Mouse (Mus musculus): ENCODE measurements around the gene Camkmt.

The Camkmt gene

GRCm38 (mm10) chr17:85372523-85372922 is 282.2 kb downstream of the Camkmt start:
- no peak for DNase-seq (ENCODE audit: low spot score)

GRCm38 (mm10) chr17:85374100-85374833 is 283.9 kb downstream of the Camkmt start:
- DNase-seq (ENCODE audit: low spot score) = no peak

GRCm38 (mm10) chr17:85374834-85375176 is 284.5 kb downstream of the Camkmt start:
- no peak for DNase-seq (ENCODE audit: low spot score)

- no peak for DNase-seq (ENCODE audit: low spot score)
Observed at GRCm38 (mm10) chr17:85375523-85375922, 285.2 kb downstream of the Camkmt start.

GRCm38 (mm10) chr17:85377496-85377895 is 287.1 kb downstream of the Camkmt start:
- DNase-seq (ENCODE audit: low spot score) = no peak

GRCm38 (mm10) chr17:85379101-85379500 is 288.7 kb downstream of the Camkmt start:
- no peak for DNase-seq (ENCODE audit: low spot score)

GRCm38 (mm10) chr17:85381578-85382223 is 291.3 kb downstream of the Camkmt start:
- no peak for DNase-seq (ENCODE audit: low spot score)

- DNase-seq (ENCODE audit: low spot score) = no peak
Observed at GRCm38 (mm10) chr17:85382344-85382743, 292.0 kb downstream of the Camkmt start.

GRCm38 (mm10) chr17:85382906-85383305 is 292.6 kb downstream of the Camkmt start:
- no peak for DNase-seq (ENCODE audit: low spot score)

- DNase-seq (ENCODE audit: low spot score) = no peak
Observed at GRCm38 (mm10) chr17:85393091-85393890, 302.9 kb downstream of the Camkmt start.

- DNase-seq (ENCODE audit: low spot score) = no peak
Observed at GRCm38 (mm10) chr17:85393891-85394321, 303.6 kb downstream of the Camkmt start.

GRCm38 (mm10) chr17:85395502-85395901 is 305.1 kb downstream of the Camkmt start:
- no peak for DNase-seq (ENCODE audit: low spot score)

- no peak for DNase-seq (ENCODE audit: low spot score)
Observed at GRCm38 (mm10) chr17:85400751-85401150, 310.4 kb downstream of the Camkmt start.

GRCm38 (mm10) chr17:85405161-85405560 is 314.8 kb downstream of the Camkmt start:
- DNase-seq (ENCODE audit: low spot score) = no peak

GRCm38 (mm10) chr17:85406195-85406594 is 315.8 kb downstream of the Camkmt start:
- no peak for DNase-seq (ENCODE audit: low spot score)

GRCm38 (mm10) chr17:85428831-85429230 is 338.5 kb downstream of the Camkmt start:
- DNase-seq (ENCODE audit: low spot score) = no peak

GRCm38 (mm10) chr17:85432923-85433322 is 342.6 kb downstream of the Camkmt start:
- no peak for DNase-seq (ENCODE audit: low spot score)

- no peak for DNase-seq (ENCODE audit: low spot score)
Observed at GRCm38 (mm10) chr17:85443036-85443435, 352.7 kb downstream of the Camkmt start.

GRCm38 (mm10) chr17:85454419-85454983 is 364.1 kb downstream of the Camkmt start:
- DNase-seq (ENCODE audit: low spot score) = no peak

GRCm38 (mm10) chr17:85455063-85455462 is 364.7 kb downstream of the Camkmt start:
- DNase-seq (ENCODE audit: low spot score) = no peak

GRCm38 (mm10) chr17:85458075-85458474 is 367.7 kb downstream of the Camkmt start:
- DNase-seq (ENCODE audit: low spot score) = no peak

- no peak for DNase-seq (ENCODE audit: low spot score)
Observed at GRCm38 (mm10) chr17:85458589-85458988, 368.2 kb downstream of the Camkmt start.

- no peak for DNase-seq (ENCODE audit: low spot score)
Observed at GRCm38 (mm10) chr17:85461577-85461976, 371.2 kb downstream of the Camkmt start.

Data from urinary bladder, postnatal 10 days (tissue).